Mouse (Mus musculus) retina, postnatal 1 day (tissue): ENCODE results near the gene Mbd6.
A peak's percentile ranks its signal among the peaks of the same experiment; 100 is the strongest.
"Not testable (repeated sequence)": the region's sequence is repeated elsewhere in the genome, so short reads cannot be mapped to it uniquely, and the experiment has no call there.

Experiments used
- DNase-seq: peaks from one replicate; pipeline ENCODE4 v3.0.0-alpha.2; 2012

The Mbd6 gene

DNA sequence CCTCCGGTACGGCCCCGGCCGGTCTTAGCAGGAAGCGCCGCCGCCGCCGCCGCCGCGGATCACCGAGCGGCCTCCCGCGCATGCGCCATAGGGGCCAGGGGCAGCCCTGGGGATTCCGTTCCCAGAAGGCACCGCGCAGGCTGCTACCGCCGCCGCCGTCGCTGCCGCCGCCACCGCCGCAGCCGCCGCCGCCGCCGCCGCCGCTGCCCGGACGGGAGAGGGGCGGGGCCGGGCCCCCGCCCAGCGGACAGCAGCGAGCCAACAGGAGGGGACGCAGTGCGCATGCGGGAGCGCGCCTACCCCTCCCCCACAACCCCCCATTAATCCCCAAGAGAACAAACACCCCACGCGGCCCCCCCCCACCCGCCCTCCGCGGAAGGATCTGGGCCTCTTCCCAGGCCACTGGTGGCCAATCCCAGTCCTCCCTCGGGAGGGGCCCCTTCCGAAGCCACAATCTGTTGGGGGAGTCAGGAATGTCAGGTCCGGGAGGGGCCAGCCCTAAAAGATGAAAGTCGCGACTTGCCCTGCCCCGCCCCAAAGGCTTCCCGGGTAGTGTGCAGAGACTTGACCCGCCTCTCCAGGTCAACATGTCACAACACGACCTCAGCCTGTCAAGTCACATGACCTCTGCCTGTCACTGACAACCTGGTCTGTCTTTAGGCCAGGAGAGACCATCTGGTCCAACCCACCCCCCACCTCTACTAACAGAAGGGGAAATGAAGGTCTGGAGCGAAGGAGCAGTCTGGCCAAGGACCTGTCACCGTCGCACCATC, at the start of gene Mbd6:
TSS of gene Mbd6 (minus strand) at position 219 of the 773 bp plus-strand sequence.
- DNase-seq: peak; percentile 94

DNA sequence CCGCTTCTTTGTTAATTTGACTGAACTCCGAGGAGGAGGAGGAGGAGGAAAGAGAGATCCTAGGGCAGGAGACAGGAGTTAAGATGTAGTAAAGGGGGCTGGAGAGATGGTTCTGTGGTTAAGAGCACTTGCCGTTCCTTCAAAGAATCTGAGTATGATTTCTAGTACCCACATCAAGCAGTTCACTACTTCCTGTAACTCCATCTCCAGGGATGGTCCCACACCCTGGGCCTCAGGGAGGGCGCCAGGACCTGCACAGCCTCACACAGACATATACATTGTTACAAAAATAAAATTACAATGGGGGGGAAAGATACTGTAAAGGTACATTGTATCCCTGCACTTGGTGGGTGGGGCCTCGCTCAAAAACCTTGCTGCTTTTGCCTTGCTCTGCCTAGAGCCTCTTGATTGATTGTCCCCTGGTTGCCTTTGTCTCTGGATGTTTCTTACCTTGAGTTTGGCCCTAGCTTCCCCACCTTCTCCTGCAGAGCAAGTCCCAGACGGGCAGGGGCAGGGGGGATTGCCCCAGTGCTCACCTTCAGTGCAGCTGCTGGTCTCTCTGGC, 48.8 kb upstream of the Mbd6 start:
- DNase-seq: no peak

DNA sequence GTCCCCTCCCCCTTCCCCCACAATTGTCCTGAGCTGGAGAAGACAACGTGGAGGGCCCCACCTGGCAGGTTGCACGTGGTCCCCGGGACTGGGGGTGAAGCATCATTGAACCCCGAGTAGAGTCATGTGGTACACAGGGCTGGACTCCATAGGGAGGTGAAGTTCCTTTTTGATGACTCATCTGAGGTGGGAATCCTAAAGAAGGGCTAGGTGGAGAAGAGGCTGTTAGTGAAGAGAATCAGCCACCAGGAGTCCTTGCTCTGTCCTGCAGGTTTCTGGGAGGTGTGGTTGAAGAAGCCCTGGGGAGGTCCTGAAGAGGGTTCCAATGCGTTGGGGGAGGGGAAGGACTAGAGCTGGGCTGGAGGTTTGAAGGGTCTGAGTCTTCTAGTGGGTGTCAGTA, 48.1 kb upstream of the Mbd6 start:
- no peak for DNase-seq

DNA sequence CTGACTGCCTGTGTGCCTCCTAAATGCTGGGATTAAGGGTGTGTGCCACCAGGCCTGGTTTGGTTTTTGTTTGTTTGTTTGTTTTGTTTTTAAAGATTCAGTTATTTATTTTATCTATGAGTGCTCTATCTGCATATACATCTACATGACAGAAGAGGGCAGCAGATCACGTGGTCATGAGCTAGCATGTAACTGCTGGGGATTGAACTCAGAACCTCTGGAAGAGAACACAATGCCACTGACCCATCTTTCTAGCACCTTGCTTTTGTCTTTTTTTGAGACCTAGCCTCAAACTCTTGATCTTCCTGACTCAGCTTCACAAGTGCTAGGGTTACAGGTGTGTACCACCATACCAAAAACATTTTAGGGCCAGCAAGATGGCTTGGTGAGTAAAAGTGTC, 46.5 kb upstream of the Mbd6 start:
- no peak for DNase-seq

DNA sequence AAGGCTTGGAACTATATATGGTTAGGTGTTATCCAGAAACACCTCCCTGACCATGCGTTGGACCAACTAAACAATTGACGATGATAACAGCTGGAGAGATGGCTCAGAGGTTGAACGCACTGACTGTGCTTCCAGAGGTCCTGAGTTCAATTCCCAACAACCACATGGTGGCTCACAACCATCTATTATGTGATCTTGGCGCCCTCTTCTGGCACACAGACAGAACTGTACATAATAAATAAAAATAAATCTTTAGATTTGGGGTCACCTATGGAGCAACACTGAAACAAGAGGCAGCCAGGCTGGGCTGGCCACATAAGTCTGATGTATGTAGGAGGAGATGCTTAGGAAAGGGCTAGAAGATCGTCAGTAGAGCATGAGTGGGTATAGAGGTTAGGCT, 44.3 kb upstream of the Mbd6 start:
- DNase-seq: peak; percentile 21

DNA sequence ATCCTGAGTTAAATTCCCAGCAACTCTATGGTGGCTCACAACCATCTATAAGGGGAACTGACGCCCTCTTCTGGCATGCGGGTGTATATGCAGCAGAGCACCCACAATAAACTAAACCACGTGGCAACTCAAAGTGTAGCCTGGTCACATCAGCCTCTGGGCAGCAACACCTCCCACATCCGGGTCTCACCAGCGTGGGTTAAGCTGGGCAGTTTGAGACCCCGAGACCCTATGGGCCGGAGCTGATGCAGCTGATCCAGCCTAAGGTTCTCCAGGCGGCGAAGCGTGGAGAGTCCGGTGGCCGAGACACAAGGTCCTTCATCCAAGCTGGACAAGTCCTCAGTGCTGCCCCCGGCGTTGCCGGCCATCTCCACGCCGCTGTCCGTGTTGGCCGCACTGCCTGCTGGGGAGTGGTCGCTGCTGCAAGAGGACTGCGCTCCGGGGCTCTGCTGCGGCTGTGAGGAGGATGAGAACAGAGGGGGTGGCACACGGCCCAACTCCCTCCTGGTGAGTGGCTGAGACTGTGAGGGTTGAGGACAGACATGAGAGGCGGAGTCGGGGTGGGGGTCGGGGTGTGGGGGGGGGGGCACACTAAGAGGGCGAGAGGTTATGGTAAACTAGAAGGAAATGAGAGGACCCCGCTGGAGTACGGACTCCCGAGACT, 43.5 kb upstream of the Mbd6 start:
- peak; percentile 37 for DNase-seq

DNA sequence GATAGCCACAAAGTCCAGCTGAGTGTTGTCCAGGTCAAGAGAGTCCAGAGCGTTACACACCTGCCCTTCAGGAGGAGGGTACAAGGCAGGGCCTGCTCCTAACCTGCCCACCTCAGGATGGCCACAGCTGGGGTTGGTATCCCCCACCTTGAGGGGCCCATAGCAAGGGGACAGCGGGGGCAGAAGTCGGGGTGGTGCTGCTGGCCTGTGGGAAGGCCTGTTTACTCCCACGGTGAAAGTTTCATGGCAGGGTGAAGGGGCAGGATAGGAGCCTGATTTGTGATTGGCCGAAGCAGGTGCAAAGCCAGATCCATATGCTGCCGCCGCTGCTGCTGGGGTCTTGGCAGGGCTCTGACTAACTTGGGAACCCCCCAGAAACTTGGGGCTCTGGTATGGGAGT, 41.4 kb upstream of the Mbd6 start:
- no peak for DNase-seq

DNA sequence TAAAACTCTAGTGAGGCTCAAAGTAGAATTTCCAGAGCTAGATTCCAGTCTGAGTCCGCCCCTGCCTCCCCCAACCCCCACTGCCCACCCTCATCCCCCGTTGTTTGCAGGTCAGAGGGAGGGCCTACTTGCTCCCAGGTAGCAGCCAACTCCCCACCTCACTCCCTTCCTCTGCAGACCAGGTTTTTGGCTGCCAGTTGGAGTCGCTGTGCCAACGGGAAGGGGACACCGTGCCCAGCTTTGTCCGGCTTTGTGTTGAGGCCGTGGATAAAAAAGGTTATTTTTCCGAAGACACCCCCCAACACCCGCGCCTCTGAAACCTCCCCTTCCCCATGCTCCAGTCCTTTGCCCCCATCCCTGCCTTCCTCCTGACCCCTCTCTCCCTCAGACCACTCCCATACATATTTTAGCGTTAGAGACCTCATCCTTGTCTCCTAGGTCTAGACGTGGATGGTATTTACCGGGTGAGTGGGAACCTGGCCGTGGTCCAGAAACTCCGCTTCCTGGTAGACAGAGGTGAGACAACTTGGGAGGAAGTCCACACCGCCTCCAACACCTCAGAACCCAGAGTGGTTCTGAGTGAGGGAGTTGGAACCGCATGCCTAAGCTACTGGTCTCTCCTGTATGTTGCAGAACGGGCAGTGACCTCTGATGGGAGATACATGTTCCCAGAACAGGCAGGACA, 38.8 kb upstream of the Mbd6 start:
- peak; percentile 19 for DNase-seq

DNA sequence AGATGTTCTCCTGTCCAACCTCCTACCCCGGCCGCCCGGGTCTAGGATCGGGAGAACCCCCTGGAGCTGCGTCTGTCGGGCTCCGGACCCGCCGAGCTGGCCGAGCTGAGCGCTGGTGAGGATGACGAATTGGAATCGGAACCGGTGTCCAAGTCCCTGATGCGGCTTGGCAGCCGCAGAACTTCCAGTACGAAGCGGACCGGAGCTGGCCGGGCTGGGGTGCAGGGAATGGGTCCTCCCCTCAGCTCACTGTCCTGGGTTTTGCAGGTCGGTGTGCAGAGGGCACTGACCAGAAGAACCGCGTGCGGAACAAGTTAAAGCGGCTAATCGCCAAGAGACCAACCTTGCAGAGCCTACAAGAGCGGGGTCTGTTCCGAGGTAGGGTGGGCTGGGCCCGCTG, 38.0 kb upstream of the Mbd6 start:
- no peak for DNase-seq

DNA sequence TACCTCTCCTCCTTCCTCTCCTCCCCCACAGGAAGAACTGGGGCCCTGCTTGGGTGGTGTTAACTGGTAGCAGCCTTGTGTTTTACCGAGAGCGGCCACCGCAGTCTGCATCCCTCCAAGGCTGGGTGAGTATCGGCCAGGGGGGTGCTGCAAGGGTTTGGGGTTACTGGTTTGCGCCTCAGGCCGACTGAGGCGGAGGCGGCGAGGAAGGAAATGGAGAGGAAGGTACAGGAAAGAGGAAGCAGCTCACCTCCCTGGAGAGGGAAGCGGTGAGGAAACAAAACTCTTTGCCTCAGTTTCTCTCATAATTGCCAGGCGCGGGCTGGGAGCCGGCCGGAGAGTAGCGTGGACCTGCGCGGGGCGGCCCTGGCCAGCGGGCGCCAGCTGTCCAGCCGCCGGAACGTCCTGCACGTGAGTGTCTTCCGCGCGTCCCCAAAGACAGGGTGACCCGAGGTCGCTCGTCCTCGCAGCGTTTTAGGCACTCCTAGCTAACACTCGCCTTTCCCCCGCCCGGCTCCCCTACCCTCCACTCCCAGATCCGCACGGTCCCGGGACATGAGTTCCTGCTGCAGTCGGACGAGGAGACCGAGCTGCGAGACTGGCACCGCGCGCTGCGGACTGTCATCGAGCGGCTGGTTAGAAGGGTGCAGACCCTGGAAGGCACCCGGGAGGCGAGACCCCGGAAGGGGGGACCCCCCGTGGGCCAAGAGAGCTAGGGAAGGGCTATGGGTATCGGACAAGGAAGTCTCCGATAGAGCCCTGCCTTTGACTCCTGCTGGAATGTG, 37.4 kb upstream of the Mbd6 start:
- DNase-seq: peak; percentile 40

DNA sequence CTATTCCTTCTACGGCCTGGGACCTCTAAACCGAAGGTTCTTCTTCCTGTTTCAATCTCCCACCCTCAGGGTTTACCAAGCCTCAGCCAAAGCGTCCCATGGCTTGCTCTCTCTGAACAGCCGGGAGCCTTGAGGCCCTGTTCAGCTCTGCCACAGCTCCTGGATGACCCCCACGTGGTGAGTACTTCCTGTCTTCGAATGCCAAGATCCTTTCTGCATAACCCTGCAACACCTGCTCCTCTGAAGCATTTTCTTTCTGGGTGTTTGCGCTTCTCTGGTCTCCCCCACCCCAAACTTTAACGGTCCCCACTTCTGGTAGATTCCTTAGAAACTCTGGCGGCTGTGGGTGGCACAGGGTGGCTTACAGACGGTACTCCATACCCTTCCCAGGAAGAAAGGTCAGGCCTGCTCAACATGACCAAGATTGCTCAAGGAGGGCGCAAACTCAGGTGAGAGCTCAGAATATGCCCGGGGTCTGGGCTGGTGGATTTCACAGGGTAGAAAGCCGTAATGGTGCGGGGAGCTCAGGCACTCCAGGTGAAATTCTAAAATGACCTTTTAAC, 36.7 kb upstream of the Mbd6 start:
- DNase-seq: no peak

DNA sequence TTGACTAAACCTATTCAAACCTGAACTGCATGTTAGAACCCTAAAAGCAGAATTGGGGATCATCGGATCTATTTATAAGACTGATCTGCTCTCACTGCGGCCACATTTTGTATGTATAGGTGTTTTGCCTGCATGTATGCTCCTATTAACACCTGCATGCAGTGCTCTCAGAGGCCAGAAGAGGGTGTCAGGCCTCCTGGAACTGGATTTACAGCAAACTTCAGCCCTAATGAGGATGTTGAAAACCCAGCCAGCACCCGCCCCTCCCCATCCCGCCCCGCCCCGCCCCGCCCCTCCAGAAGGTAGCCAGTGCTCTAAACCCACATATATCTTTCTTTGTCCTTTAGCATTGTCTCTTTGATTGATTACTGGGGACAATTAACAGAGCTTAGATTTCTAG, 35.7 kb upstream of the Mbd6 start:
- DNase-seq: peak; percentile 71

DNA sequence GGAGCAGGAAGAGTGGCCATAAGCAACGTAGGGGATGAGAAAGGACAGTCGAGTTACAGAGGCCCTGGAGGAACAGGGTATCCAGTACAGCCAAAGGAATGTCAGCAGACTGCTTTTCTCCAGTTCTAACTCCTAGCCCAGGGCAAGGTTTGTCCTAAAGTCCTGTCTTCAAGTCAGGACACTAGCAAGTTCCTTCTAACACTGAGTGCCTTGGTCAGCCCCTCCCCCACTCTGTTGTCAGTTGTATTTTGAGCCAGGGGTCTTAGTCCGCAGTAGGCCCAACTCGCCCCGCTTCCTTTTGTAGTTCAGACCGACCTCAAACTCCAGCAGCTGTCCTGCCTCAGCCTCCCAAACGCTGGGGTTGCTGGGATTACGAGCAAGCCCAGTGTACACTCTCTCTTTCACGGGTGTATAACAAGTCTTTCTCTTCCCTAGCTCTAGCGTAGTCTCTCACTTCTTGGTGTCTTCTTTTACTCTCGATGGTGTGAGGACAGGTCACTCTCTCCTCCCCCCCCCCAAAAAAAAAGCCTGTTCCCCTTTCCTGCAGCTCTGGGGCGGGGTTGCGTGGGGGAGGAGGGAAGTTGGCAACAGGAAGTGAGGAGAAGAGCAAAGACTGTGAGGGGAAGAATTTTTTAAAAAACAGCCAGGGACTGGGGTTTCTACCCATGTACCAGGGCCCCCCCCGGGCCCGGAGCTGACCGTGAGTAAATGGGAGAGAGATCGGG, 34.5 kb upstream of the Mbd6 start:
- no peak for DNase-seq

DNA sequence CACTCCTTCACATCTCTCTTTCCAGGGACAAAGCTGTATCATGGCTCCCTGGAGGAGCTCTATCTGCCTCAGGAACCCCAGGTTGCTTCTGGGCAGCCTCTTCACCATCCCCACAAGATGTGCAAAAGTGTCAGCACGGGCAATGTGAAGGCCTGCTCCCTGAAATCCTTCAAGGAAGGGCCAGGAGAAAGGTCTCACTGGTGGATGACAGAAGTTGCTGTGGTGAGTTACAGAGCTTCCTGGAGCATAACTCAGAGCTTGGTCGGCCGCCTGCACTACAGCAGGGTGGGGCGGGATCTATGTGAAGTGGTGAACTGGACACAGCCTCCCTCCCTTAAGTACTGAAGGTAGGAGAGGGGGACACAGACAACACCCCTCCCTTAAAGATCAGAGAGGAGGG, 33.9 kb upstream of the Mbd6 start:
- DNase-seq: no peak

DNA sequence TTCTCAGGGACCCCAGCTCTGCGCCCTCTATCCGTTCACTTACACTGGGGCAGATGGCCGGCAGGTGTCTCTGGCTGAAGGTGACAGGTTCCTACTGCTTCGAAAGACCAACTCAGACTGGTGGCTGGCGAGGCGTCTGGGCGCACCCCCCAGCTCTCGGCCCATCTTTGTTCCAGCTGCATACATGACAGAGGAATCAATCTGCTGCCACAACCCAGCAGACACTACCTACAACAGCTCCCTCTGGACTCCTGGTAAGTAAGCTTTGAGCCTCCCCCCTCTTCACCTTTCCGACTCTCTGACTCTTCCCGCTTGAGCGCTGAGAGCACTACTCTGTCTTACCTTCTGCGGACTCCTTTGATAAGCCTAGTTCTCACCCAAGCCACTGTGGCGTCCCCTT, 33.4 kb upstream of the Mbd6 start:
- DNase-seq: no peak

DNA sequence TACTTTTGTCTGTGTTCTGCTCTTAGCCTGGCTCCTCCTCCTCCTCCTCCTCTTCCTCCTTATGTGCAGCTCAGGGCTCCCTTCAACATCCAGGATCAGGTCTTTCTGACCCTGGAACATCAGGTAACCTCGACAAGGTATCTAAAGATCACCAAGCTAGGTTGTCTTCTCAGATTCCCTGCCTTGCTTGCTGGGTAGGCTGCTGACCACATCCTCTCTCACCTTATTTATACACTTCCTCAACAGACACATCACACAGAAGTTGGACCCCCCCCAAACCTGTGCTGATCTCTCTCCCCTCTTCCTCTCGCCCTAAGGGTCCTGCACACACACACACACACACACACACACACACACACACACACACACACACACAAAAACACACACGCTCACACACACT, 32.8 kb upstream of the Mbd6 start, which contains the start of gene Arhgap9:
TSS of gene Arhgap9 (plus strand) at position 344 of the 400 bp plus-strand sequence.
- no peak for DNase-seq

DNA sequence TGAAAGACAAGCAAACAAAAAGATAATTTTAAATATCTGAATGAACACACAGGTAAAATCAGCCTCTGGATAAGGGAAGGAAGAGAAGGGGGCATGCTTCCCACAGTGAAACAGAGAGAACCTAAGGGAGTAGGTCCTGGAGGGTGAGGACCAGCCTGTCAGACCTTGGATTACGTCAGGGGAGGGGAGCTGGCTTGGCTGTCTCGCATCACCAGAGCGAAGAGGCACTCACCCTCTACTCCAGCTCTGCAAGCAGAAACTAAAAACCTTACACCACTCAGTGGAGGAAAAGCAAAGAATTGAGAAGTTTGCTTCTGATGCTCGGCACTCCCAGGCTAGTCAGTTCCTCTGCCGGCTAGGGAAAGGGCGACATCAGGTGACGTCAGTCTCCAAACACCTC, 31.2 kb upstream of the Mbd6 start:
- DNase-seq: no peak

DNA sequence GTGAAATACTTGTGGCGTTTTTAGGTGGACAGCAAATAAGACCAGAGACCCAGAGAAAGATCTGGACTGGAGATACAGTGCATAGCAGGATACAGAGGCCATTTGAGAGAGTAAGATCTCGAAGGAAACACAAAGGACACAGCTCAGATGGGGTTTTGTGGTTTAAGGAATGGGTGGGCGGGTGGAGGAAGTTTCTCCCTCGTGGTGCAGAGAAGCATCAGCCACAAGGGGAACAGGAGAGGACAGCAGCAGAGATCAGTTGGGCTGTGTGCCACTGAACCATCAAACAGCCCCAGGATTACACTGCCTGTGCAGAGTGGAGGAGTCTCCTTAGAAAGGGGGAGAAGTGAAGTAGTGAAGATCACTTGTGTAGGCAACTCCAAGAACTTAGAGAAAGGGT, 29.2 kb upstream of the Mbd6 start:
- DNase-seq: no peak

DNA sequence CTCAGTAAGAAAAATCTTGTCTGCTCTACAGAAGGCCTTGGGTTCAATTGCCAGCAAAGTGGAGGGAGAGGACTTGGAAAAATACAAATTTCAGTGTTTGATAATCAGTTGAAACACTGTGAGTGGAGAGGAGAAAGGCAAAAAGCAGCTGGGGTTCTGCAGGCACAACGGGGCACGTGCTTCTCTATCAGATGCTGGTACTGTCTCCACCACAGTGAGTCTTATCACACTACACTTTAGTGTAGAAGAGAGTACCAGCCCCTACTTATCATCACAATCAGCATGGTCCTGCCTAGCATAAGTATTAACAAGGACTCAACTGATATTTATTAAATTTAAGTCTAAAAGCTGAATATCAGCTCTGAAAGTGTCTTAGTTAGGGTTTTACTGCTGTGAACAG, 28.5 kb upstream of the Mbd6 start:
- DNase-seq: no peak

DNA sequence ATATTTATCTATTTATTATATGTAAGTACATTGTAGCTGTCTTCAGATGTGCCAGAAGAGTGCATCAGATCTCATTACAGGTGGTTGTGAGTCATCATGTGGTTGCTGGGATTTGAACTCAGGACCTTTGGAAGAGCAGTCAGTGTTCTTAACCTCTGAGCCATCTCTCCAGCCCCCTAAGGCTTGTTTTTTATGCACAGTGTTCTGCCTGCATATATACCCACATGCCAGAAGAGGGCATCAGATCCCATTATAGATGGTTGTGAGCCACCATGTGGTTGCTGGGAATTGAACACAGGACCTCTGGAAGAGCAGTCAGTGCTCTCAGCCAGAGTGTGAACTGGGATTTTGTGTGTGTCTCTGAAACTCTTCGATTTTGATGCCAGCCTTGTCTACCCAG, 26.1 kb upstream of the Mbd6 start:
- DNase-seq: not testable (repeated sequence)

DNA sequence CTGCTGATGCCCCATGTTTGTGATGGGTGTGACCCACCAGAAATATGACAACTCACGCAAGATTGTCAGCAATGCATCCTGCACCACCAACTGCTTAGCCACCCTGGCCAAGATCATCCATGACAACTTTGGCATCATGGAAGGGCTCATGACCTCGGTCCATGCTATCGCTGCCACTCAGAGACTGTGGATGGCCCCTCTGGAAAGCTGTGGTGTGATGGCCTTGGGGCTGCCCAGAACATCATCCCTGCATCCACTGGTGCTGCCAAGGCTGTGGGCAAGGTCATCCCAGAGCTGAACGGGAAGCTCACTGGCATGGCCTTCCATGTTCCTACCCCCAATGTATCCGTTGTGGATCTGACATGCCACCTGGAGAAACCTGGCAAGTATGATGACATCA, 24.7 kb upstream of the Mbd6 start:
- DNase-seq: not testable (repeated sequence)

DNA sequence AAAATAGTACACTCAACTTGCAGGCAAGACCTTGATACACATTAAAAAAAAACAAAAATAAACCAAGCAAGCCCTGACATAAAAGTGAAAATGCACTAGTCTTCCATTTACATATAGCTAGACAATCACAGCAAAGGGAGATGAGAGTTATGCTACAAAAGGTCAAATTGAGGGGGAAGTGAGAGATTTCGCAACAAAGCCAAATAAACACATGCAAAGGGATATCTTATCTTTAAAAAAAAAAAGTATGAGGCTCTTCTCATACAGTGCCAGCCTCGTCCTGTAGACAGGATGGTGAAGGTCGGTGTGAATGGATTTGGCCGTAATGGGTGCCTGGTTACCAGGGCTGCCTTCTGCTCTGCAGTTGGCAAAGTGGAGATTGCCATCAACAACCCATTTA, 24.0 kb upstream of the Mbd6 start:
- no peak for DNase-seq
